Mouse (Mus musculus): Measurements from ENCODE around the gene Vps52.
A peak's percentile ranks its signal among the peaks of the same experiment; 100 is the strongest.

DNA sequence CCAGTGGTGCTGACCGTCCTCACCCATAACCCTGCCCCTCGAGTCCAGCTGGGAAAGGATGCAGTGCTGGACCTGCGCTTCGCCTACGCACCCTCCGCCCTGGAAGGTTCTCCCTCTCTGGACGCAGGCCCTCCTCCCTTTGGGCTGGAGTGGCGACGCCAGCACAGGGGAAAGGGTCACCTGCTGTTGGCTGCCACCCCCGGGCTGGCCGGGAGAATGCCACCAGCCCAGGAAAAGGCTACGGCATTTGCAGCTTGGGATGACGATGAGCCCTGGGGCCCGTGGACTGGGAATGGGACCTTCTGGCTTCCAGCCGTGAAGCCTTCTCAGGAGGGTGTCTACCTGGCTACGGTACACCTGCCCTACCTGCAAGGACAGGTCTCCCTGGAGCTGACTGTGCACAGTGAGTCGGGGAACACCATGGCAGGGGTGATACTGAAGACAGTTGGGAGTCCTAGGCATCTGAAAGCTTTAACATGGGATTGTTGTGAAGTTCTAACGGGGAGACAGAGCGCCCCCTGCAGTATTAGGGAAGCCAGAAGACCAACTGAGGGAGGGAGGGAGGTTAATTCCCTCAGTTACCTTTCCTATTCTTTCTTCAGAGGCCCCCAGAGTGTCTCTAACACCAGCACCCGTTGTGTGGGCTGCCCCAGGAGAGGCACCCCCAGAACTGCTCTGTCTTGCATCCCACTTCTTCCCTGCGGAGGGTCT is 30.1 kb upstream of the Vps52 start:
- peak; percentile 56 for TF ChIP-seq CTCF (conservative IDR thresholded peaks at IDR 0.05; ENCODE audit: low read length)
- TF ChIP-seq NANOG (IDR thresholded peaks at IDR 0.05; ENCODE audit: borderline replicate concordance, low read length): no peak
- no peak for TF ChIP-seq POU5F1 (IDR thresholded peaks at IDR 0.05; ENCODE audit: borderline replicate concordance, low read length)
